Mouse (Mus musculus) stomach, embryonic 16.5 days (tissue): ENCODE measurements around the gene Loxl3. TPM values are rescaled to one million over a fixed set of nuclear protein-coding genes. Genes with fewer than 3 reads are reported as not detected.

Source experiments
- ATAC-seq: fragments of 200-750 bp; cut with Nextera tagmentation; 2 replicates; pipeline ENCODE4 v1.8.0; 2017; ENCODE audit warnings: moderate number of reproducible peaks, moderate TSS enrichment; ENCODE audit not compliant: insufficient read depth, low FRiP score
- H3K27ac ChIP-seq: fragments of 300-500 bp; sonication (generic); 2 replicates; pipeline ENCODE4 v1.5.1; 2014; ENCODE audit warnings: low read length
- H3K27me3 ChIP-seq: fragments of 300-500 bp; sonication (generic); 2 replicates; pipeline ENCODE4 v1.6.1; 2014; ENCODE audit warnings: low read length, control low read depth, mixed read lengths; ENCODE audit not compliant: control insufficient read depth, insufficient read depth
- H3K36me3 ChIP-seq: fragments of 300-500 bp; sonication (generic); 2 replicates; pipeline ENCODE4 v1.6.1; 2014; ENCODE audit warnings: low read length; ENCODE audit not compliant: control insufficient read depth, insufficient read depth
- H3K4me1 ChIP-seq: fragments of 300-500 bp; sonication (generic); 2 replicates; pipeline ENCODE4 v1.6.1; 2014; ENCODE audit warnings: low read length, control low read depth, mixed read lengths; ENCODE audit not compliant: control insufficient read depth, insufficient read depth
- H3K4me2 ChIP-seq: fragments of 300-500 bp; sonication (generic); 2 replicates; pipeline ENCODE4 v1.6.1; 2014; ENCODE audit warnings: low read depth, low read length, mixed read lengths
- H3K4me3 ChIP-seq: fragments of 300-500 bp; sonication (generic); replicated peaks from 2 replicates; pipeline ENCODE4 v1.5.1; 2014; ENCODE audit warnings: mild to moderate bottlenecking, low read length
- H3K9ac ChIP-seq: fragments of 300-500 bp; sonication (generic); 2 replicates; pipeline ENCODE4 v1.6.1; 2014; ENCODE audit warnings: low read length
- H3K9me3 ChIP-seq: fragments of 300-500 bp; sonication (generic); replicated peaks from 2 replicates; pipeline ENCODE4 v1.6.1; 2016; ENCODE audit warnings: low read length, control low read depth; ENCODE audit not compliant: control insufficient read depth
- WGBS: fragments of 180-500 bp; shearing (Covaris S2); extraction: QIAGEN DNeasy Blood & Tissue Kit; methylation state at CpG from one replicate; pipeline ENCODE4 v1.1.7; 2014; 5-methylcytosine and 5-hydroxymethylcytosine counted together
- polyA plus RNA-seq: library from polyadenylated mRNA; unstranded; fragments of >200 nt; fragmentation: Nextera tagmentation; extraction: Ambion mirVana; gene quantifications from 2 replicates; pipeline ENCODE4 v1.2.1, GENCODE M21; 2015

Loxl3 gene
- polyA plus RNA-seq, 1 experiment from 2014 or later, result 19.4 TPM

- 67% methylated on average over 6 of the region's 6 CpGs for WGBS
- Histone ChIP-seq H3K4me2 (no peak overlapping the region), H3K4me3 (no peak overlapping the region), H3K4me1 (peaks cover 13% of the 10 kb centered on the region; the same call in 1 of the 2 replicates), H3K9me3 (no peaks in the 10 kb centered on the region), H3K27ac (no peak overlapping the region), H3K27me3 (no peaks in the 10 kb centered on the region), H3K36me3 (no peaks in the 10 kb centered on the region), H3K9ac (no peak overlapping the region)
- no peak for ATAC-seq
Measured at GRCm38 (mm10) chr6:83011756-83012155, 22.2 kb upstream of the Loxl3 start.

GRCm38 (mm10) chr6:83013444-83013843, 20.5 kb upstream of the Loxl3 start:
- Histone ChIP-seq H3K27ac (no peak overlapping the region), H3K4me3 (no peak overlapping the region), H3K36me3 (no peaks in the 10 kb centered on the region), H3K9ac (no peak overlapping the region), H3K9me3 (no peaks in the 10 kb centered on the region), H3K4me1 (peaks cover 13% of the 10 kb centered on the region; the same call in 1 of the 2 replicates), H3K4me2 (no peak overlapping the region), H3K27me3 (no peaks in the 10 kb centered on the region)
- ATAC-seq, result no peak
- 71% methylated on average over 5 of the region's 5 CpGs for WGBS

- WGBS, result 56% methylated on average over 12 of the region's 12 CpGs
- peak; percentile 71 for ATAC-seq
- no peak overlapping the region for H3K9ac ChIP-seq
- no peak overlapping the region for H3K4me2 ChIP-seq
- H3K4me3 ChIP-seq, result no peak overlapping the region
- H3K9me3 ChIP-seq, result no peaks in the 10 kb centered on the region
- H3K4me1 ChIP-seq, result peaks cover 13% of the 10 kb centered on the region; the same call in 1 of the 2 replicates
- H3K36me3 ChIP-seq, result no peaks in the 10 kb centered on the region
- no peaks in the 10 kb centered on the region for H3K27me3 ChIP-seq
- no peak overlapping the region for H3K27ac ChIP-seq
Measured at GRCm38 (mm10) chr6:83014482-83015466, 19.2 kb upstream of the Loxl3 start.

GRCm38 (mm10) chr6:83015749-83016148, 18.2 kb upstream of the Loxl3 start:
- H3K4me1 ChIP-seq, result peaks cover 7% of the 10 kb centered on the region; the same call in 1 of the 2 replicates
- no peak overlapping the region for H3K4me3 ChIP-seq
- no peaks in the 10 kb centered on the region for H3K36me3 ChIP-seq
- no peaks in the 10 kb centered on the region for H3K9me3 ChIP-seq
- H3K27me3 ChIP-seq, result no peaks in the 10 kb centered on the region
- no peak overlapping the region for H3K9ac ChIP-seq
- no peak overlapping the region for H3K4me2 ChIP-seq
- no peak overlapping the region for H3K27ac ChIP-seq
- ATAC-seq, result no peak
- 78% methylated on average over 2 of the region's 2 CpGs for WGBS

- no peak overlapping the region for H3K27ac ChIP-seq
- peaks cover 7% of the 10 kb centered on the region; the same call in 1 of the 2 replicates for H3K4me1 ChIP-seq
- no peak overlapping the region for H3K4me2 ChIP-seq
- 52% methylated on average over 3 of the region's 3 CpGs for WGBS
- no peaks in the 10 kb centered on the region for H3K36me3 ChIP-seq
- no peak for ATAC-seq
- no peaks in the 10 kb centered on the region for H3K27me3 ChIP-seq
- no peak overlapping the region for H3K4me3 ChIP-seq
- no peak overlapping the region for H3K9ac ChIP-seq
- H3K9me3 ChIP-seq, result no peaks in the 10 kb centered on the region
Measured at GRCm38 (mm10) chr6:83017190-83017589, 16.8 kb upstream of the Loxl3 start.

GRCm38 (mm10) chr6:83019044-83019443, 14.9 kb upstream of the Loxl3 start:
- Histone ChIP-seq H3K4me3 (no peak overlapping the region), H3K27me3 (no peaks in the 10 kb centered on the region), H3K4me1 (peaks cover 7% of the 10 kb centered on the region; the same call in 1 of the 2 replicates), H3K36me3 (no peaks in the 10 kb centered on the region), H3K4me2 (no peak overlapping the region), H3K9me3 (no peaks in the 10 kb centered on the region), H3K27ac (no peak overlapping the region), H3K9ac (no peak overlapping the region)
- 65% methylated on average over 3 of the region's 3 CpGs for WGBS
- no peak for ATAC-seq

- Histone ChIP-seq H3K27me3 (no peaks in the 10 kb centered on the region), H3K4me3 (no peak overlapping the region), H3K36me3 (no peaks in the 10 kb centered on the region), H3K27ac (no peak overlapping the region), H3K4me1 (no peaks in the 10 kb centered on the region; the same call in 1 of the 2 replicates), H3K4me2 (no peak overlapping the region), H3K9me3 (no peaks in the 10 kb centered on the region), H3K9ac (no peak overlapping the region)
- no peak for ATAC-seq
- 88% methylated on average over 6 of the region's 6 CpGs for WGBS
Measured at GRCm38 (mm10) chr6:83020121-83020520, 13.9 kb upstream of the Loxl3 start.

GRCm38 (mm10) chr6:83020836-83021593, 13.0 kb upstream of the Loxl3 start:
- Histone ChIP-seq H3K4me1 (no peaks in the 10 kb centered on the region), H3K4me2 (no peak overlapping the region), H3K36me3 (no peaks in the 10 kb centered on the region), H3K27ac (no peak overlapping the region), H3K27me3 (no peaks in the 10 kb centered on the region), H3K4me3 (no peak overlapping the region), H3K9ac (no peak overlapping the region), H3K9me3 (no peaks in the 10 kb centered on the region)
- 79% methylated on average over 4 of the region's 4 CpGs for WGBS
- ATAC-seq, result no peak

GRCm38 (mm10) chr6:83023008-83023407, 11.0 kb upstream of the Loxl3 start:
- 84% methylated on average over 9 of the region's 9 CpGs for WGBS
- no peak overlapping the region for H3K9ac ChIP-seq

More at GRCm38 (mm10) chr6:83023008-83023407, 11.0 kb upstream of the Loxl3 start:
- no peaks in the 10 kb centered on the region; the same call in 1 of the 2 replicates for H3K4me1 ChIP-seq
- H3K4me3 ChIP-seq, result no peak overlapping the region
- no peak for ATAC-seq
- no peaks in the 10 kb centered on the region for H3K36me3 ChIP-seq
- no peak overlapping the region for H3K27ac ChIP-seq
- no peaks in the 10 kb centered on the region for H3K9me3 ChIP-seq
- H3K27me3 ChIP-seq, result no peaks in the 10 kb centered on the region
- no peak overlapping the region for H3K4me2 ChIP-seq
